Comparison of ENCODE assay signal across 8 mouse cellular contexts in the genomic region with DNA sequence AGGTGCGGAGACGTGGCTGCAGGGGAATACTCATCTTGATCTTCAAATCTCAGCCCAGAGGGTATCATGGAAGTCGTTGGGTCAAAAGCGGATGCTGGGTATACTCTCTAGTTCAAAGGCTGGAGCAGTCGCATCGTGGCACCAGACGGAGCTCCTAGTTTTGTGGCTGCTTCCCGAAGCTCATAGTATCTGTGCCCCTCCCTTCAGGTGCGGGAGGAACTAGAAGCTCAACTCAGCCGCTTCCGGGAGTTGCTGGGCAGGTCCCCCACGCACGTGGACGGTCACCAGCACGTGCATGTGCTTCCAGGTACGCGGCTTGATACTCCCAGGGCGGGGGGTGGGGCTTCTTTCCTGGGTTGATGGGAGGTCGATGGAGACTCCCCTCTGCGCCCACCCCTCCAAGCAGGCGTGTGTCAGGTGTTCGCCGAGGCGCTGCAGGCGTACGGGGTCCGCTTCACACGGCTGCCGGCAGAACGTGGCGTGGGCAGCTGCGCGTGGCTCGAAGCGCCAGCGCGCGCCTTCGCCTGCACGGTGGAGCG. TPM values are rescaled to one million over a fixed set of nuclear protein-coding genes. Genes with fewer than 3 reads are reported as not detected.
A peak's percentile ranks its signal among the peaks of the same experiment; 100 is the strongest.
DNase-seq lines count a peak whose midpoint lies in the region; ATAC-seq and TF ChIP-seq lines count a peak whose summit lies in the region.

No protein-coding gene starts in this region.

- no peak for TF ChIP-seq CTCF in embryonic fibroblast, embryonic 13.5 days (IDR thresholded peaks at IDR 0.05; ENCODE audit: borderline replicate concordance, insufficient read depth, low read length)

- H3K4me2 ChIP-seq in heart, embryonic 14.5 days (ENCODE audit: low read length): peak overlapping the region; percentile 99
- H3K4me2 ChIP-seq in kidney, embryonic 15.5 days: peak overlapping the region; percentile 100
- peak overlapping the region; percentile 100 for H3K4me2 ChIP-seq in lung, embryonic 15.5 days

- no peak for TF ChIP-seq POLR2A in embryonic fibroblast, embryonic 13.5 days (IDR thresholded peaks at IDR 0.05; ENCODE audit: low read depth, low read length)

- H3K27me3 ChIP-seq in heart, embryonic 14.5 days (ENCODE audit: control insufficient read depth, insufficient read depth, low read length): no peaks in the 10 kb centered on the region
- H3K27me3 ChIP-seq in kidney, embryonic 15.5 days: peaks cover 3% of the 10 kb centered on the region
- H3K27me3 ChIP-seq in lung, embryonic 15.5 days: no peaks in the 10 kb centered on the region; the same call in 1 of the 2 replicates

- peaks cover 6 to 9% of the 10 kb centered on the region in 2 experiments; a peak in 3 of 4 replicates for H3K4me1 ChIP-seq in heart, embryonic 14.5 days (ENCODE audit: control insufficient read depth in 2 of 2, insufficient read depth in 2 of 2, low read length in 2 of 2)
- H3K4me1 ChIP-seq in embryonic fibroblast, embryonic 13.5 days (ENCODE audit: control insufficient read depth, insufficient read depth, low read length): no peaks in the 10 kb centered on the region
- peaks cover 16% of the 10 kb centered on the region for H3K4me1 ChIP-seq in kidney, embryonic 15.5 days
- H3K4me1 ChIP-seq in lung, embryonic 15.5 days: peaks cover 16% of the 10 kb centered on the region

- no peak for DNase-seq in heart, postnatal 4 days
- DNase-seq in MEL-GATA-1-ER (ENCODE audit: extremely low read depth, low read depth): peak; percentile 48
- peak; percentile 51 for DNase-seq in retina, postnatal 1 day
- no peak for DNase-seq in gastrocnemius, postnatal 14 days

- no peak overlapping the region for H3K27ac ChIP-seq in heart, embryonic 14.5 days (replicated peaks in 1 of 2; ENCODE audit: control insufficient read depth in 1 of 2, insufficient read depth in 1 of 2, low read depth in 2 of 2, low read length in 2 of 2)
- H3K27ac ChIP-seq in embryonic fibroblast, embryonic 13.5 days (ENCODE audit: insufficient read depth, low read length): no peak overlapping the region
- H3K27ac ChIP-seq in kidney, embryonic 15.5 days: no peak overlapping the region
- H3K27ac ChIP-seq in lung, embryonic 15.5 days: no peak overlapping the region

- H3K4me3 ChIP-seq in heart, embryonic 14.5 days (ENCODE audit: control insufficient read depth in 1 of 2, insufficient read depth in 1 of 2, low read depth in 1 of 2, low read length in 2 of 2): peak overlapping the region; percentile 61 to 84
- H3K4me3 ChIP-seq in embryonic fibroblast, embryonic 13.5 days (ENCODE audit: insufficient read depth, low read length): peak overlapping the region; percentile 72
- peak overlapping the region; percentile 64 for H3K4me3 ChIP-seq in kidney, embryonic 15.5 days (replicated peaks)
- H3K4me3 ChIP-seq in lung, embryonic 15.5 days: peak overlapping the region; percentile 61

- intact Hi-C loops in gastrocnemius, postnatal 14 days (cut with DNase I; ENCODE audit: low total_unique reads): no loop called here

- no peaks in the 10 kb centered on the region for H3K9me3 ChIP-seq in heart, embryonic 14.5 days (ENCODE audit: control insufficient read depth, low read length)
- no peaks in the 10 kb centered on the region for H3K9me3 ChIP-seq in kidney, embryonic 15.5 days (replicated peaks)
- no peaks in the 10 kb centered on the region for H3K9me3 ChIP-seq in lung, embryonic 15.5 days

- H3K9ac ChIP-seq in heart, embryonic 14.5 days (ENCODE audit: low read length): peak overlapping the region; percentile 69
- peak overlapping the region; percentile 53 for H3K9ac ChIP-seq in kidney, embryonic 15.5 days
- H3K9ac ChIP-seq in lung, embryonic 15.5 days: peak overlapping the region; percentile 46

- H3K36me3 ChIP-seq in heart, embryonic 14.5 days (ENCODE audit: control insufficient read depth, insufficient read depth, low read length): peaks cover 11% of the 10 kb centered on the region
- H3K36me3 ChIP-seq in kidney, embryonic 15.5 days: peaks cover 17% of the 10 kb centered on the region
- H3K36me3 ChIP-seq in lung, embryonic 15.5 days: peaks cover 10% of the 10 kb centered on the region; the same call in 1 of the 2 replicates

- no peak for ATAC-seq in heart, embryonic 14.5 days (ENCODE audit: insufficient number of reproducible peaks, insufficient read depth, low FRiP score, low read depth)
- ATAC-seq in kidney, embryonic 15.5 days (replicated peaks; ENCODE audit: low FRiP score): peak; percentile 22
- ATAC-seq in lung, embryonic 15.5 days (ENCODE audit: borderline replicate concordance, extremely low read depth, low FRiP score, low TSS enrichment): peak; percentile 25; the same call in 1 of the 2 replicates

- WGBS in heart, embryonic 14.5 days: under 1% methylated on average over 41 of the region's 41 CpGs
- under 1% methylated on average over 38 of the region's 41 CpGs for WGBS in kidney, embryonic 15.5 days
- under 1% methylated on average over 41 of the region's 41 CpGs for WGBS in lung, embryonic 15.5 days

RNA-seq across cellular contexts. Expression of a gene that starts 0.4 kb away (rescaled TPM):
- polyA plus RNA-seq in heart, embryonic 14.5 days (2014; fragmentation: Nextera tagmentation; extraction: Ambion mirVana): 0.11 and 0.23 TPM in 2 replicates
- under 1 TPM; 0.26 to 0.32 TPM for total RNA-seq in heart, postnatal 4 days (2021)
- polyA plus RNA-seq in embryonic fibroblast, embryonic 13.5 days (2011; ENCODE audit: insufficient read length, low read depth, missing spikeins): 0.97 and 1.6 TPM in 2 replicates
- 0.53 and 0.60 TPM in 2 replicates for polyA plus RNA-seq in kidney, embryonic 15.5 days (2015; fragmentation: Nextera tagmentation; extraction: Ambion mirVana)
- 0.31 and 0.48 TPM in 2 replicates for polyA plus RNA-seq in lung, embryonic 15.5 days (2015; fragmentation: Nextera tagmentation; extraction: Ambion mirVana)
- under 1 TPM in 1 of 2 experiments, not detected in 1; 0.13 TPM for total RNA-seq in gastrocnemius, postnatal 14 days (2021)

RNA-seq across cellular contexts. Expression of a gene that starts 3.0 kb away (rescaled TPM):
- 3.9 and 5.3 TPM in 2 replicates for polyA plus RNA-seq in heart, embryonic 14.5 days (2014; fragmentation: Nextera tagmentation; extraction: Ambion mirVana)
- total RNA-seq in heart, postnatal 4 days (2021): 1 to 10 TPM; 1.9 to 2.9 TPM
- 5.9 and 9.5 TPM in 2 replicates for polyA plus RNA-seq in embryonic fibroblast, embryonic 13.5 days (2011; ENCODE audit: insufficient read length, low read depth, missing spikeins)
- polyA plus RNA-seq in kidney, embryonic 15.5 days (2015; fragmentation: Nextera tagmentation; extraction: Ambion mirVana): 10.5 and 11.5 TPM in 2 replicates
- polyA plus RNA-seq in lung, embryonic 15.5 days (2015; fragmentation: Nextera tagmentation; extraction: Ambion mirVana): 6.4 TPM in 2 replicates
- total RNA-seq in gastrocnemius, postnatal 14 days (2021): under 1 TPM; 0.40 to 0.53 TPM

RNA-seq across cellular contexts. Expression of a gene that starts 15.3 kb away (rescaled TPM):
- polyA plus RNA-seq in heart, embryonic 14.5 days (2014; fragmentation: Nextera tagmentation; extraction: Ambion mirVana): 26.4 and 32.4 TPM in 2 replicates
- total RNA-seq in heart, postnatal 4 days (2021): 10 to 100 TPM in 1 of 2 experiments, 1 to 10 TPM in 1; 8.2 to 10.5 TPM
- 17.0 and 23.2 TPM in 2 replicates for polyA plus RNA-seq in embryonic fibroblast, embryonic 13.5 days (2011; ENCODE audit: insufficient read length, low read depth, missing spikeins)
- 94.1 and 94.2 TPM in 2 replicates for polyA plus RNA-seq in kidney, embryonic 15.5 days (2015; fragmentation: Nextera tagmentation; extraction: Ambion mirVana)
- polyA plus RNA-seq in lung, embryonic 15.5 days (2015; fragmentation: Nextera tagmentation; extraction: Ambion mirVana): 105 and 112 TPM in 2 replicates
- total RNA-seq in gastrocnemius, postnatal 14 days (2021): 1 to 10 TPM; 3.4 to 6.1 TPM

RNA-seq across cellular contexts. Expression of a gene that starts 22.5 kb away (rescaled TPM):
- polyA plus RNA-seq in heart, embryonic 14.5 days (2014; fragmentation: Nextera tagmentation; extraction: Ambion mirVana): 13.7 and 18.1 TPM in 2 replicates
- 1 to 10 TPM; 4.1 to 4.3 TPM for total RNA-seq in heart, postnatal 4 days (2021)
- 5.4 and 6.3 TPM in 2 replicates for polyA plus RNA-seq in embryonic fibroblast, embryonic 13.5 days (2011; ENCODE audit: insufficient read length, low read depth, missing spikeins)
- polyA plus RNA-seq in kidney, embryonic 15.5 days (2015; fragmentation: Nextera tagmentation; extraction: Ambion mirVana): 57.0 and 57.7 TPM in 2 replicates
- polyA plus RNA-seq in lung, embryonic 15.5 days (2015; fragmentation: Nextera tagmentation; extraction: Ambion mirVana): 31.7 and 38.4 TPM in 2 replicates
- total RNA-seq in gastrocnemius, postnatal 14 days (2021): not detected

RNA-seq across cellular contexts. Expression of a gene that starts 36.4 kb away (rescaled TPM):
- 97.6 and 107 TPM in 2 replicates for polyA plus RNA-seq in heart, embryonic 14.5 days (2014; fragmentation: Nextera tagmentation; extraction: Ambion mirVana)
- total RNA-seq in heart, postnatal 4 days (2021): 10 to 100 TPM; 49.0 to 52.5 TPM
- polyA plus RNA-seq in embryonic fibroblast, embryonic 13.5 days (2011; ENCODE audit: insufficient read length, low read depth, missing spikeins): 82.6 and 97.5 TPM in 2 replicates
- 134 and 145 TPM in 2 replicates for polyA plus RNA-seq in kidney, embryonic 15.5 days (2015; fragmentation: Nextera tagmentation; extraction: Ambion mirVana)
- 127 and 146 TPM in 2 replicates for polyA plus RNA-seq in lung, embryonic 15.5 days (2015; fragmentation: Nextera tagmentation; extraction: Ambion mirVana)
- 10 to 100 TPM; 27.7 to 29.2 TPM for total RNA-seq in gastrocnemius, postnatal 14 days (2021)

Comparison
In these comparisons a context has a peak if more than half of its experiments do, and no peak if none do; other contexts are left out.
1. DNase-seq: peak in MEL-GATA-1-ER (single experiment) and retina, postnatal 1 day (single experiment); none in heart, postnatal 4 days (single experiment) and gastrocnemius, postnatal 14 days (single experiment).
2. Peak in every context shown above with its lines, with median percentiles within 50 percentile points of each other: H3K4me2 ChIP-seq, H3K4me3 ChIP-seq and H3K9ac ChIP-seq.